Mouse (Mus musculus) limb, embryonic 11.5 days (tissue): ENCODE data around the gene Maml1. TPM values are rescaled to one million over a fixed set of nuclear protein-coding genes. Genes with fewer than 3 reads are reported as not detected.

Source experiments
- ATAC-seq: fragments of 200-750 bp; cut with Nextera tagmentation; 2 replicates; pipeline ENCODE4 v1.8.0; 2017; ENCODE audit warnings: low read depth; ENCODE audit not compliant: insufficient number of reproducible peaks, low FRiP score, low TSS enrichment
- DNase-seq: peaks from one replicate; pipeline ENCODE4 v3.0.0-alpha.2; 2015; ENCODE audit warnings: low spot score
- H3K27ac ChIP-seq: fragments of 300-500 bp; sonication (generic); replicated peaks from 2 replicates; pipeline ENCODE4 v1.5.1; 2014; ENCODE audit warnings: low read depth, mild to moderate bottlenecking, low read length
- H3K27me3 ChIP-seq: fragments of 300-500 bp; sonication (generic); 2 replicates; pipeline ENCODE4 v1.6.1; 2014; ENCODE audit warnings: mild to moderate bottlenecking, low read length, mixed read lengths; ENCODE audit not compliant: control insufficient read depth, insufficient read depth
- H3K36me3 ChIP-seq: fragments of 300-500 bp; sonication (generic); 2 replicates; pipeline ENCODE4 v1.6.1; 2014; ENCODE audit warnings: mild to moderate bottlenecking, low read length, moderate library complexity, mixed read lengths; ENCODE audit not compliant: control insufficient read depth, insufficient read depth
- H3K4me1 ChIP-seq: fragments of 300-500 bp; sonication (generic); 2 replicates; pipeline ENCODE4 v1.6.1; 2014; ENCODE audit warnings: low read length, mixed read lengths; ENCODE audit not compliant: control insufficient read depth, insufficient read depth
- H3K4me2 ChIP-seq: fragments of 300-500 bp; sonication (generic); 2 replicates; pipeline ENCODE4 v1.6.1; 2014; ENCODE audit warnings: low read depth, mild to moderate bottlenecking, moderate library complexity; ENCODE audit not compliant: severe bottlenecking
- H3K4me3 ChIP-seq: fragments of 300-500 bp; sonication (generic); 2 replicates; pipeline ENCODE4 v1.5.1; 2014; ENCODE audit warnings: low read depth, low read length
- H3K9ac ChIP-seq: fragments of 300-500 bp; sonication (generic); 2 replicates; pipeline ENCODE4 v1.6.1; 2014; ENCODE audit warnings: mild to moderate bottlenecking, low read length
- H3K9me3 ChIP-seq: fragments of 300-500 bp; sonication (generic); 2 replicates; pipeline ENCODE4 v1.6.1; 2016; ENCODE audit warnings: low read length; ENCODE audit not compliant: control insufficient read depth
- WGBS: fragments of 180-500 bp; shearing (Covaris S2); extraction: QIAGEN DNeasy Blood & Tissue Kit; methylation state at CpG from one replicate; pipeline ENCODE4 v1.1.7; 2014; 5-methylcytosine and 5-hydroxymethylcytosine counted together
- polyA plus RNA-seq: library from polyadenylated mRNA; unstranded; fragments of >200 nt; fragmentation: Nextera tagmentation; extraction: Ambion mirVana; gene quantifications from 2 replicates; pipeline ENCODE4 v1.2.1, GENCODE M21; 2014

Maml1 gene
- polyA plus RNA-seq, 1 experiment from 2014 or later: 14.4 TPM

GRCm38 (mm10) chr11:50275568-50276151, 16.5 kb downstream of the Maml1 start:
- H3K9me3 ChIP-seq: no peaks in the 10 kb centered on the region
- no peak overlapping the region for H3K9ac ChIP-seq
- ATAC-seq: no peak
- no peak overlapping the region for H3K4me2 ChIP-seq
- peaks cover 5% of the 10 kb centered on the region; the same call in 1 of the 2 replicates for H3K36me3 ChIP-seq
- H3K4me3 ChIP-seq: no peak overlapping the region
- no peak for DNase-seq
- no peaks in the 10 kb centered on the region for H3K27me3 ChIP-seq
- 92% methylated on average over 5 of the region's 5 CpGs for WGBS
- no peak overlapping the region for H3K27ac ChIP-seq
- no peaks in the 10 kb centered on the region for H3K4me1 ChIP-seq

GRCm38 (mm10) chr11:50275077-50275476, 17.0 kb downstream of the Maml1 start:
- no peaks in the 10 kb centered on the region for H3K4me1 ChIP-seq
- WGBS: 95% methylated on average over 2 of the region's 2 CpGs
- H3K4me2 ChIP-seq: no peak overlapping the region
- H3K27ac ChIP-seq: no peak overlapping the region
- no peak for ATAC-seq
- DNase-seq: no peak
- H3K4me3 ChIP-seq: no peak overlapping the region
- H3K27me3 ChIP-seq: no peaks in the 10 kb centered on the region
- H3K36me3 ChIP-seq: peaks cover 4% of the 10 kb centered on the region; the same call in 1 of the 2 replicates
- H3K9me3 ChIP-seq: no peaks in the 10 kb centered on the region
- no peak overlapping the region for H3K9ac ChIP-seq

- DNase-seq (no peak), ATAC-seq (no peak)
- Histone ChIP-seq H3K9me3 (no peaks in the 10 kb centered on the region), H3K4me2 (no peak overlapping the region), H3K27me3 (no peaks in the 10 kb centered on the region), H3K4me3 (no peak overlapping the region), H3K36me3 (peaks cover 4% of the 10 kb centered on the region), H3K9ac (no peak overlapping the region), H3K4me1 (no peaks in the 10 kb centered on the region), H3K27ac (no peak overlapping the region)
- WGBS: 90% methylated on average over 2 of the region's 2 CpGs
Measured at GRCm38 (mm10) chr11:50272819-50273218, 19.3 kb downstream of the Maml1 start.

DNA sequence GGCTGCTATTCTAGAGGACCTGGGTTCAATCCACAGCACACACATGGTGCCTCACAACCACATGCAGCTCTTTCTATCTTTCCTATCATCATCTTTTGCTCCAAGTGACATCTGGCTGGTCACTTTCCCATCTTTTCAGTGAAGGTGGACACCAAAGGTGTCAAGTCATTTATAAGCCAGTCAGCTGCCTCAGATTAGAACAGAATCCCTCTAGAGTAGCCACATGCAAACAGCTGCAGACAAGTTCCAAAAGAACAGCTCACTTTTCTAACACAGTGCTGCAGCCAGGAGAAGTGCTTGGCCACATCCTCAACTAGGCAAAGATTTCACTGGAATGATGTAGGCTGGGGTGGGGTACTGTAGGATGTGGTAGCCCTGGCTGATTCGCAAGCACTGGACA, 22.2 kb downstream of the Maml1 start:
- DNase-seq (no peak), ATAC-seq (no peak)
- Histone ChIP-seq H3K27me3 (no peaks in the 10 kb centered on the region), H3K36me3 (peaks cover 16% of the 10 kb centered on the region), H3K4me2 (no peak overlapping the region), H3K9me3 (no peaks in the 10 kb centered on the region), H3K27ac (no peak overlapping the region), H3K4me1 (no peaks in the 10 kb centered on the region), H3K9ac (no peak overlapping the region), H3K4me3 (no peak overlapping the region)
- 100% methylated on average over 1 of the region's 1 CpGs for WGBS

DNA sequence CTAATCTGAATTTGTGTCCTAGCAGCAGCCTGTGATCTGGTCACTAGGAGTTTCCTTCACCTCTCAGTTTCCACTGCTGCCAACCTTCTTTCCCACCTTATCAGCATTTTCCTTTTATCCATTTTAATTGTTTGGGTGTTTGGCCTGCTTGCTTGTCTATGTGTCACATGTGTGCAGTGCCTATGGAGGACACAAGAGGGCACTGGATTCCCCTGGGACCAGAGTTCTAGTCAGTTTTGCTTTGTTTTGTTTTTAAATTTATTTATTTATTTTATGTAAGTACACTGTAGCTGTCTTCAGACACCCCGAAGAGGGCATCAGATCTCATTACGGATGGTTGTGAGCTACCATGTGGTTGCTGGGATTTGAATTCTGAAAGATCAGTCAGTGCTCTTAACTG, 22.9 kb downstream of the Maml1 start:
- WGBS: 92% methylated on average over 2 of the region's 2 CpGs
- no peaks in the 10 kb centered on the region for H3K4me1 ChIP-seq
- H3K9ac ChIP-seq: no peak overlapping the region
- ATAC-seq (no peak), DNase-seq (peak; percentile 37)
- no peak overlapping the region for H3K27ac ChIP-seq
- H3K9me3 ChIP-seq: no peaks in the 10 kb centered on the region
- H3K27me3 ChIP-seq: no peaks in the 10 kb centered on the region
- peaks cover 19% of the 10 kb centered on the region for H3K36me3 ChIP-seq
- H3K4me2 ChIP-seq: no peak overlapping the region
- no peak overlapping the region for H3K4me3 ChIP-seq

GRCm38 (mm10) chr11:50266997-50267396, 25.1 kb downstream of the Maml1 start:
- Histone ChIP-seq H3K4me2 (no peak overlapping the region), H3K36me3 (peaks cover 29% of the 10 kb centered on the region), H3K9ac (no peak overlapping the region), H3K27ac (no peak overlapping the region), H3K4me1 (no peaks in the 10 kb centered on the region), H3K27me3 (no peaks in the 10 kb centered on the region), H3K4me3 (no peak overlapping the region), H3K9me3 (no peaks in the 10 kb centered on the region)
- ATAC-seq (no peak), DNase-seq (no peak)
- WGBS: 91% methylated on average over 3 of the region's 3 CpGs

- no peaks in the 10 kb centered on the region for H3K4me1 ChIP-seq
- ATAC-seq (no peak), DNase-seq (no peak)
- H3K9me3 ChIP-seq: no peaks in the 10 kb centered on the region
- 85% methylated on average over 8 of the region's 8 CpGs for WGBS
- H3K9ac ChIP-seq: no peak overlapping the region
- peaks cover 33% of the 10 kb centered on the region for H3K36me3 ChIP-seq
- no peak overlapping the region for H3K4me3 ChIP-seq
- no peaks in the 10 kb centered on the region for H3K27me3 ChIP-seq
- no peak overlapping the region for H3K27ac ChIP-seq
- H3K4me2 ChIP-seq: no peak overlapping the region
Measured at GRCm38 (mm10) chr11:50265931-50266330, 26.2 kb downstream of the Maml1 start.

DNA sequence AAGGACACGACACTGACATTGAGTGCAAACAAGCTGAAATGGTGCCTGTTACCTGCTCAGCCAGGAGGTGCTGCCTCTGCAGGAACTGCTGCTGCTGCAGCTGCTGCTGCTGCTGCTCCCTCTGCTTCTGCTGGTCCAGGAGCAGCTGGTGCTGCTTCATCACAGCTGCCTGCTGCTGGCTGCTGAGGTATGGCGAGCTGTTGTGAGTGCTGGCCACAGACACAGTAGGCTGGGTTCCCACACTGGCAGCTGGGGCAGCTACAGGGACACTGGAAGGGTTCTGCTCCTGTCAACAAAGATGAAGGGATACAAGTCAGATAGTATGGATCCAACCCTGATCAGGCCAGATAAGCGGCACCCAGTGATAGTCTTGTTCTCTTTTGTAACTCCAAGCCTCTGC, 28.9 kb downstream of the Maml1 start:
- Histone ChIP-seq H3K4me3 (no peak overlapping the region), H3K27me3 (no peaks in the 10 kb centered on the region), H3K9ac (no peak overlapping the region), H3K4me2 (no peak overlapping the region), H3K9me3 (no peaks in the 10 kb centered on the region), H3K27ac (no peak overlapping the region), H3K4me1 (no peaks in the 10 kb centered on the region), H3K36me3 (peaks cover 43% of the 10 kb centered on the region)
- WGBS: 91% methylated on average over 3 of the region's 3 CpGs
- ATAC-seq (no peak), DNase-seq (no peak)

- Histone ChIP-seq H3K9me3 (no peaks in the 10 kb centered on the region), H3K4me1 (no peaks in the 10 kb centered on the region), H3K27me3 (no peaks in the 10 kb centered on the region), H3K36me3 (peaks cover 48% of the 10 kb centered on the region), H3K27ac (no peak overlapping the region), H3K4me3 (no peak overlapping the region), H3K9ac (no peak overlapping the region), H3K4me2 (no peak overlapping the region)
- WGBS: 92% methylated on average over 4 of the region's 4 CpGs
- ATAC-seq (no peak), DNase-seq (no peak)
Measured at GRCm38 (mm10) chr11:50262020-50262419, 30.1 kb downstream of the Maml1 start.
